Mouse (Mus musculus): ENCODE measurements around the gene Pfkfb1. TPM values are rescaled to one million over a fixed set of nuclear protein-coding genes. Genes with fewer than 3 reads are reported as not detected.

Gene Pfkfb1
- total and polyA plus RNA-seq, 3 experiments: 7.5 to 12.4 (median 7.6) TPM

DNA sequence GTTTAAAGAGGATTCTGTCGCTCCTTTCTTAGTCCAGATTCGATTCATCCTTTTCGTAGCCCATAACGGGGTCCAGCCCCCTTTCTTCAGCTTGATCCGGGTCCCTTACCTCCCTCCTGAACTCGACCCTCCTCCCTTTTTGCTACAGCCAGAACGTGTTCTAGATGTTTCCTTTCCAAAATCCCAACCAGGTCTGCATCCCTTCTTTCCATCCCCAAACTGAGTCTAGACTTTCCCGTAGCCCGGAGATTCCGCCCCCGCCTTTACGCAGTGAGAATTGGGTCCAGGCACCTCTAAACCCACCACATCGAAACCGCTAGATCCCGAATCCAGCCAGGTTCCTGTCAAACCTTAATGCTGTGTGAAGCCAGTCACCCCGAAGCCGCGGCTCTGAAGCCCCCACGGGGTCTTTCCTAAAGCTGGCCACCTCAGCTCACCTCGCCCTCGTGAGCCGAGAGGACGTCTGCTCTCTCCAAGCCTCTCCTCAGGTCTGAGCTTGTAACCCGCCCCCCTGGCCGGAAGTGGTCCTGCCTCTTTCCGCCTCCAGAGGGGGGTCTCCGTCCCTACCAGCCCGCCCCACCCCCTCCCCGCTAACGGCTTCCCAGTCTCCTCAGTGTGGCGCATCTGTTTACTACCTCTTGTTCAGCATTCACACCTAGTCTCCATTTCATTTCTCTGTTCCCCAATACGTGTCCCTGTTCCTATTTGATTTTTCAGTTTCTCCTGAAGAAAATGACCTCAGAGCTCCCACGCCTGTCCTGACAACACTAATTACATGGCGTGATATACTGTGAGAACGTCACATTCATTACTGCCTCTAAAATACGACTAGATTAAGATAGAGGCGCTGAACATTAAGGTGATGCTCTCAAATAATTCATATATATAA lies 69.1 kb downstream of the Pfkfb1 start, which contains the start of gene Tro:
Gene Tro (minus strand): TSS at position 676 of the 889 bp plus-strand sequence.
- H3K4me2 ChIP-seq (ENCODE audit: insufficient read depth, low read depth, poor library complexity, severe bottlenecking): peak within 1 kb of the TSS; percentile 64
- no peak within 1 kb of the TSS for H3K9ac ChIP-seq (ENCODE audit: insufficient read depth, low read depth)
- no peaks in the 10 kb centered on the region for H3K79me2 ChIP-seq (replicated peaks; ENCODE audit: control insufficient read depth, extremely low read depth, insufficient read depth, poor library complexity, severe bottlenecking)
- TF ChIP-seq POLR2A (IDR thresholded peaks at IDR 0.05; ENCODE audit: low read depth, low read length) (no peak), CHD2 (IDR thresholded peaks at IDR 0.05; ENCODE audit: low read length) (no peak), ELF1 (IDR thresholded peaks at IDR 0.05; ENCODE audit: low read depth, low read length) (no peak), SIN3A (IDR thresholded peaks at IDR 0.05; ENCODE audit: low read length) (no peak), CTCF (conservative IDR thresholded peaks at IDR 0.05 in 1 of 2, IDR thresholded peaks at IDR 0.05 in 1 of 2; ENCODE audit: low read depth in 2 of 2, low read length in 2 of 2) (no peak), MAX (IDR thresholded peaks at IDR 0.05; ENCODE audit: low read length) (no peak), TCF12 (IDR thresholded peaks at IDR 0.05; ENCODE audit: low read depth, low read length) (no peak), BHLHE40 (IDR thresholded peaks at IDR 0.05; ENCODE audit: low read depth, low read length) (no peak), NELFE (IDR thresholded peaks at IDR 0.05; ENCODE audit: low read depth, low read length) (no peak), ZMIZ1 (IDR thresholded peaks at IDR 0.05; ENCODE audit: low read depth, low read length) (no peak)
- H3K36me3 ChIP-seq (replicated peaks in 1 of 2; ENCODE audit: control insufficient read depth in 1 of 2, insufficient read depth in 1 of 2, low read length in 1 of 2): no peaks in the 10 kb centered on the region
- DNase-seq (ENCODE audit: extremely low read depth): no peak
- no peaks in the 10 kb centered on the region for H3K4me1 ChIP-seq (ENCODE audit: control insufficient read depth in 1 of 2, insufficient read depth in 2 of 2)
- no peaks in the 10 kb centered on the region for H3K9me3 ChIP-seq (replicated peaks; ENCODE audit: low read length)
- H3K4me3 ChIP-seq (replicated peaks in 1 of 3; ENCODE audit: low read depth in 2 of 3, low read length in 2 of 3, poor library complexity in 1 of 3): no peak within 1 kb of the TSS
- in situ Hi-C loops (cut with MboI; ENCODE audit: low pct_ligation_motif_present, low pct_unique_long_range_greater_than_20kb, low sequenced_read_pairs): loop anchor here (25.0 kb wide), 1 partner anchor 455 kb away; no protein-coding TSS in a partner anchor
- dilution Hi-C loops (cut with MboI; ENCODE audit: extremely low pct_ligation_motif_present, extremely low pct_unique_long_range_greater_than_20kb, low sequenced_read_pairs): no loop called here
- no peak within 1 kb of the TSS for H3K27ac ChIP-seq (ENCODE audit: insufficient read depth, low read depth)
- H3K27me3 ChIP-seq (replicated peaks): no peaks in the 10 kb centered on the region

DNA sequence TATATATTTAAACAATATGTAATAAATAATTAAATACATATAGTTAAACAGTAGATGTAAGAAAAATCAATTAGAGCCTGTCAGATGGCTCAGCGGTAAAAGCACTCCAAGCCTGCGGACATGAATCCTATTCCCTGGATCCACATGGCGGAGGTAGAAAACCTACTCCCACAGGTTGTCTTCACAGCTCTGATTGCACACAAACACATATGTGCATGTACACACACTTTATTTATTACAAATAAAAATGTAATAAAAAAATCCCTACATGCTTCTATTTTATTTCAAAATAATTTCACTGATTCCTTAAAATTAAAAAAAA lies 69.7 kb downstream of the Pfkfb1 start:
- no peak overlapping the region for H3K4me2 ChIP-seq (ENCODE audit: insufficient read depth, low read depth, poor library complexity, severe bottlenecking)
- dilution Hi-C loops (cut with MboI; ENCODE audit: extremely low pct_ligation_motif_present, extremely low pct_unique_long_range_greater_than_20kb, low sequenced_read_pairs): no loop called here
- no peak overlapping the region for H3K9ac ChIP-seq (ENCODE audit: insufficient read depth, low read depth)

More for the DNA sequence above, 69.7 kb downstream of the Pfkfb1 start:
- Histone ChIP-seq H3K27me3 (replicated peaks) (no peaks in the 10 kb centered on the region), H3K27ac (ENCODE audit: insufficient read depth, low read depth) (no peak overlapping the region), H3K36me3 (replicated peaks in 1 of 2; ENCODE audit: control insufficient read depth in 1 of 2, insufficient read depth in 1 of 2, low read length in 1 of 2) (no peaks in the 10 kb centered on the region), H3K79me2 (replicated peaks; ENCODE audit: control insufficient read depth, extremely low read depth, insufficient read depth, poor library complexity, severe bottlenecking) (no peaks in the 10 kb centered on the region), H3K4me1 (ENCODE audit: control insufficient read depth in 1 of 2, insufficient read depth in 2 of 2) (no peaks in the 10 kb centered on the region), H3K4me3 (replicated peaks in 1 of 3; ENCODE audit: low read depth in 2 of 3, low read length in 2 of 3, poor library complexity in 1 of 3) (no peak overlapping the region), H3K9me3 (replicated peaks; ENCODE audit: low read length) (no peaks in the 10 kb centered on the region)
- TF ChIP-seq NRF1 (IDR thresholded peaks at IDR 0.05; ENCODE audit: low read depth, low read length) (no peak), RAD21 (IDR thresholded peaks at IDR 0.05; ENCODE audit: low read depth, low read length) (no peak), CHD1 (IDR thresholded peaks at IDR 0.05; ENCODE audit: low read depth, low read length) (no peak), MEF2A (IDR thresholded peaks at IDR 0.05; ENCODE audit: borderline replicate concordance, low read depth, low read length) (no peak), NELFE (IDR thresholded peaks at IDR 0.05; ENCODE audit: low read depth, low read length) (no peak), JUN (IDR thresholded peaks at IDR 0.05; ENCODE audit: insufficient read depth, low read depth, low read length) (no peak), MAX (IDR thresholded peaks at IDR 0.05; ENCODE audit: low read length) (no peak), BHLHE40 (IDR thresholded peaks at IDR 0.05; ENCODE audit: low read depth, low read length) (no peak), CHD2 (IDR thresholded peaks at IDR 0.05; ENCODE audit: low read length) (no peak), ELF1 (IDR thresholded peaks at IDR 0.05; ENCODE audit: low read depth, low read length) (no peak), IRF4 (IDR thresholded peaks at IDR 0.05; ENCODE audit: low read depth, low read length) (no peak), ZKSCAN1 (IDR thresholded peaks at IDR 0.05; ENCODE audit: borderline replicate concordance, low read depth, low read length) (no peak), HCFC1 (IDR thresholded peaks at IDR 0.05; ENCODE audit: low read depth, low read length) (no peak), EP300 (IDR thresholded peaks at IDR 0.05; ENCODE audit: low read length) (no peak), ETS1 (conservative IDR thresholded peaks at IDR 0.05; ENCODE audit: low read depth, low read length) (no peak)
- in situ Hi-C loops (cut with MboI; ENCODE audit: low pct_ligation_motif_present, low pct_unique_long_range_greater_than_20kb, low sequenced_read_pairs): loop anchor here (25.0 kb wide), 1 partner anchor 455 kb away; no protein-coding TSS in a partner anchor
- no peak for DNase-seq (ENCODE audit: extremely low read depth)

All from CH12.LX (cell line).